Mouse (Mus musculus) lung, postnatal 0 days (tissue): ENCODE results near the gene Mttp.

ENCODE experiments used
- CTCF ChIP-seq: IDR thresholded peaks from 2 replicates; pipeline ENCODE4 v1.5.1; 2016; ENCODE audit warnings: antibody characterized with exemption, mild to moderate bottlenecking
- EP300 ChIP-seq: IDR thresholded peaks from 2 replicates; pipeline ENCODE4 v1.6.1; 2016; ENCODE audit warnings: antibody characterized with exemption, mild to moderate bottlenecking, control low read depth

DNA sequence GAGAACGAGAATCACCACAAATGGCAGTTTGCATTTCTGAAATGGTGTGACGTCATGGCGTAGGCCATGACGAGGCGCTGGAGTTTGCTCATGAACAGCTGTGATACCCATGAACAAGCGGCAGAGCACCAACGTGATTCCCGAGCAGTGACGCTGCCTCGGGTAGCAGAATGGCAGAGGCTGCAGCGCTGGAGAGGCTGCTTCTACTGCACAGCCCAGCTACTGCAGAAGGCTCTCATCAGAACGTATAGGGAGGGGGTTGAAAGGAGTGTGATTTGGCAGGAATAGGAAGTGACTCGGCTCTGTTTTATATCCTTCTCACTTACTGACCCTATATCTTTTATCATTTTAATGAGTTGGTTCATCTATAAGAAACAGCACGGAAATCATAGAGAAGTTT is 25.9 kb downstream of the Mttp start:
- TF ChIP-seq CTCF (no peak), EP300 (no peak)
